Mouse (Mus musculus): ENCODE measurements around the gene Cdh23. TPM values are rescaled to one million over a fixed set of nuclear protein-coding genes. Genes with fewer than 3 reads are reported as not detected.

The Cdh23 gene
- polyA plus RNA-seq, 1 experiment, result 2.1 TPM

GRCm38 (mm10) chr10:60369405-60369804 lies 326.9 kb downstream of the Cdh23 start:
- no peak for DNase-seq (ENCODE audit: low read depth)

- DNase-seq (ENCODE audit: low read depth), result no peak
Measured at GRCm38 (mm10) chr10:60367904-60368303, 328.4 kb downstream of the Cdh23 start.

GRCm38 (mm10) chr10:60367145-60367544 lies 329.1 kb downstream of the Cdh23 start:
- DNase-seq (ENCODE audit: low read depth), result no peak

- DNase-seq (ENCODE audit: low read depth), result no peak
Measured at GRCm38 (mm10) chr10:60363426-60363825, 332.9 kb downstream of the Cdh23 start.

GRCm38 (mm10) chr10:60362310-60362628 lies 334.0 kb downstream of the Cdh23 start:
- no peak for DNase-seq (ENCODE audit: low read depth)

GRCm38 (mm10) chr10:60361615-60362309 lies 334.5 kb downstream of the Cdh23 start:
- no peak for DNase-seq (ENCODE audit: low read depth)

GRCm38 (mm10) chr10:60358776-60359175 lies 337.5 kb downstream of the Cdh23 start:
- DNase-seq (ENCODE audit: low read depth), result no peak

GRCm38 (mm10) chr10:60357901-60358300 lies 338.4 kb downstream of the Cdh23 start:
- DNase-seq (ENCODE audit: low read depth), result no peak

GRCm38 (mm10) chr10:60357441-60357840 lies 338.8 kb downstream of the Cdh23 start:
- no peak for DNase-seq (ENCODE audit: low read depth)

- peak; percentile 79 for DNase-seq (ENCODE audit: low read depth)
Measured at GRCm38 (mm10) chr10:60354881-60355677, 341.2 kb downstream of the Cdh23 start.

- DNase-seq (ENCODE audit: low read depth), result no peak
Measured at GRCm38 (mm10) chr10:60354003-60354325, 342.3 kb downstream of the Cdh23 start.

- no peak for DNase-seq (ENCODE audit: low read depth)
Measured at GRCm38 (mm10) chr10:60353241-60354002, 342.9 kb downstream of the Cdh23 start.

- no peak for DNase-seq (ENCODE audit: low read depth)
Measured at GRCm38 (mm10) chr10:60351761-60352455, 344.4 kb downstream of the Cdh23 start.

GRCm38 (mm10) chr10:60351248-60351647 lies 345.0 kb downstream of the Cdh23 start:
- DNase-seq (ENCODE audit: low read depth), result no peak

- DNase-seq (ENCODE audit: low read depth), result no peak
Measured at GRCm38 (mm10) chr10:60350805-60351167, 345.5 kb downstream of the Cdh23 start.

GRCm38 (mm10) chr10:60350077-60350804 lies 346.0 kb downstream of the Cdh23 start:
- DNase-seq (ENCODE audit: low read depth), result no peak

GRCm38 (mm10) chr10:60349644-60350043 lies 346.6 kb downstream of the Cdh23 start:
- no peak for DNase-seq (ENCODE audit: low read depth)

- DNase-seq (ENCODE audit: low read depth), result no peak
Measured at GRCm38 (mm10) chr10:60349056-60349455, 347.2 kb downstream of the Cdh23 start.

GRCm38 (mm10) chr10:60347768-60348610 lies 348.3 kb downstream of the Cdh23 start:
- DNase-seq (ENCODE audit: low read depth), result no peak

GRCm38 (mm10) chr10:60346701-60347405 lies 349.4 kb downstream of the Cdh23 start, which contains the start of gene Vsir:
TSS of gene Vsir (plus strand) at chr10:60346851.
- DNase-seq (ENCODE audit: low read depth), result no peak

Measured in gonadal fat pad, adult 2 months (tissue).